Mouse (Mus musculus): Measurements from ENCODE around the gene 4930519G04Rik. TPM values are rescaled to one million over a fixed set of nuclear protein-coding genes. Genes with fewer than 3 reads are reported as not detected.

The 4930519G04Rik gene
- polyA plus RNA-seq, 1 experiment from 2014 or later: not detected

DNA sequence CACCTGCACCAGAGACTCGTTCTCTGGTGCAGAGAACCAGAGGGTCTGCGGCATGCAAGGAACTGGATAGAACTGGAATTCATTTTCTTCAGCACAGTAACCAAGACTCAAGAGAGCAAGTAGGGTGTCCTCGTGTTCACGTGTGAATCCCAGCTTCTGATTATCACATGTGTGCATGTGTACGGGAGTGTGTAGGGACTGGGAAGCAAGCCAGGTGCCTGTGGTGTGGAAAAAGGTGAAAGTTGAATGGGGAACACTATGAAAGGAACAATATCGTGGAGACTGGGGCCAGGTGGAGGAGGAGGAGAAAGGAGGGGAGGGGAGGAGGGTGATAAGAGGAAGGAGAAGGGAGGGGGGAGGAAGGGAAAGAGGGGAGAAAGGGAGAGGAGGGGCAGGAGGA, 33.3 kb downstream of the 4930519G04Rik start:
- Histone ChIP-seq H3K4me1 (replicated peaks; ENCODE audit: control insufficient read depth, insufficient read depth, low read length) (no peaks in the 10 kb centered on the region), H3K27ac (no peak overlapping the region), H3K4me2 (replicated peaks) (no peak overlapping the region), H3K9ac (no peak overlapping the region), H3K36me3 (replicated peaks; ENCODE audit: control insufficient read depth, insufficient read depth) (no peaks in the 10 kb centered on the region), H3K4me3 (replicated peaks; ENCODE audit: low read length) (no peak overlapping the region), H3K9me3 (ENCODE audit: control insufficient read depth, low read length) (no peaks in the 10 kb centered on the region), H3K27me3 (ENCODE audit: control insufficient read depth, insufficient read depth, low read length) (no peaks in the 10 kb centered on the region)
- WGBS: 89% methylated on average over 6 of the region's 6 CpGs
- ATAC-seq (ENCODE audit: low FRiP score) (no peak), DNase-seq (ENCODE audit: low spot score) (no peak)

GRCm38 (mm10) chr5:114888995-114889394, 35.5 kb downstream of the 4930519G04Rik start:
- Histone ChIP-seq H3K4me2 (replicated peaks) (no peak overlapping the region), H3K9me3 (ENCODE audit: control insufficient read depth, low read length) (no peaks in the 10 kb centered on the region), H3K4me1 (replicated peaks; ENCODE audit: control insufficient read depth, insufficient read depth, low read length) (no peaks in the 10 kb centered on the region), H3K4me3 (replicated peaks; ENCODE audit: low read length) (no peak overlapping the region), H3K36me3 (replicated peaks; ENCODE audit: control insufficient read depth, insufficient read depth) (no peaks in the 10 kb centered on the region), H3K27ac (no peak overlapping the region), H3K9ac (no peak overlapping the region), H3K27me3 (ENCODE audit: control insufficient read depth, insufficient read depth, low read length) (no peaks in the 10 kb centered on the region)
- 91% methylated on average over 2 of the region's 2 CpGs for WGBS
- no peak for ATAC-seq (ENCODE audit: low FRiP score)
- DNase-seq (ENCODE audit: low spot score): no peak

DNA sequence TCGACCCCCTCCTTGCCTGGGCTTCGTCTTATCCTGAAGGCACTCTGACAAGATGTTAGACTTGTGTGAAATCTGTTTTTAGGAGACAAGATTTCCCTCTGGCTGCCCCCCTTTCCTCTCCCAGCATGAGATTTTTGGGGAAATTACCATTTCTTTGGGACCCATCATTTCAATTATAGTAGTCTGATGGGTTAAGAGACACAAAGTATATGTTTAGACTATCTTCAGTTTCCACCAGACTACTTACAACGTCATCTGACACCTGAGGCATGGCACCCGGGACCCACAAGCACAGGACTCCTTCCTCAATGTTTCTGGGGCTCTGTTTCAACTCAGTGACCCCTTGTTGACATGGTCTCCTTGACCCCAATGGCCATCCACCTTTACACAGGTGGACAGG, 42.1 kb downstream of the 4930519G04Rik start:
- Histone ChIP-seq H3K36me3 (replicated peaks; ENCODE audit: control insufficient read depth, insufficient read depth) (no peaks in the 10 kb centered on the region), H3K9me3 (ENCODE audit: control insufficient read depth, low read length) (no peaks in the 10 kb centered on the region), H3K4me1 (replicated peaks; ENCODE audit: control insufficient read depth, insufficient read depth, low read length) (no peaks in the 10 kb centered on the region), H3K4me2 (replicated peaks) (no peak overlapping the region), H3K27ac (no peak overlapping the region), H3K9ac (no peak overlapping the region), H3K27me3 (ENCODE audit: control insufficient read depth, insufficient read depth, low read length) (no peaks in the 10 kb centered on the region), H3K4me3 (replicated peaks; ENCODE audit: low read length) (no peak overlapping the region)
- 93% methylated on average over 4 of the region's 4 CpGs for WGBS
- DNase-seq (ENCODE audit: low spot score) (no peak), ATAC-seq (ENCODE audit: low FRiP score) (no peak)

DNA sequence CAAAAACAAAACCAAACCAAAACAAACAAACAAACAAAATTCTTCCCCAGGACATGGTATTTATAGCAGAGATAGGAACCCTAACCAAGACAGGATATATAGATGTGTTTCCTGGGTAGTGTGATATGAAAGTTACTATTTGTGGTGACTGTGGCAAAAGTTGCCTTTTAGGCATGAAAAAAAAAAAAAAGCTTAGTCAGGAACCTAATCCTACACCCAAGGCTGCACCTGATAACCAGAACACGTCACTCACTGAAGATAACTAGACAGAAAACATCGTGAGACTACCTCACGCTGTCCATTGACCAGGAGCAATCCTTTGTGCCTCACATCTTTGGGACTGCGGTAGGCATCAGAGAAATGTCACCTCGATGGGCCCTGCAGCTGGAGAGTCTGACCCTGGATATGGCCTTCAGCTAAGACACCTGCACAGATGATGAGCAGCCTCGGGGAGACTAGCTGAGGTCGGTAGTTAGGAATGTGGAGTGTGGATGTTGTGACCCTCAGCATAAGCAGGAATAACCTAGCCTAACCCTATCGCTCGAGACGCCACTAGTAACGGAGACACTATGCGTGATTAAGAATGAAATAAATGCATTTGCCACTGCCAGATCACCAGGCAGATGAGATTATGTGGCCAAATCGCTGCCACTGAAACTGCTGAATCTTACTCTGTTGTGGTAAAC, 43.4 kb downstream of the 4930519G04Rik start, which contains the start of gene Oasl2:
Oasl2 (plus strand) TSS at position 249 of the 686 bp plus-strand sequence.
- no peaks in the 10 kb centered on the region for H3K4me1 ChIP-seq (replicated peaks; ENCODE audit: control insufficient read depth, insufficient read depth, low read length)
- no peaks in the 10 kb centered on the region for H3K27me3 ChIP-seq (ENCODE audit: control insufficient read depth, insufficient read depth, low read length)
- ATAC-seq (ENCODE audit: low FRiP score) (no peak), DNase-seq (ENCODE audit: low spot score) (no peak)
- 0 out of 2 replicates have a peak within 1 kb of the TSS, but pooled peaks have one; percentile 21 for H3K4me2 ChIP-seq (replicated peaks)
- no peaks in the 10 kb centered on the region for H3K36me3 ChIP-seq (replicated peaks; ENCODE audit: control insufficient read depth, insufficient read depth)
- H3K27ac ChIP-seq: no peak within 1 kb of the TSS
- WGBS: 69% methylated on average over 13 of the region's 13 CpGs
- no peak within 1 kb of the TSS for H3K4me3 ChIP-seq (replicated peaks; ENCODE audit: low read length)
- no peaks in the 10 kb centered on the region for H3K9me3 ChIP-seq (ENCODE audit: control insufficient read depth, low read length)
- no peak within 1 kb of the TSS for H3K9ac ChIP-seq

GRCm38 (mm10) chr5:114897374-114897793, 43.9 kb downstream of the 4930519G04Rik start:
- 9% methylated on average over 7 of the region's 7 CpGs for WGBS
- no peak overlapping the region for H3K4me3 ChIP-seq (replicated peaks; ENCODE audit: low read length)
- H3K36me3 ChIP-seq (replicated peaks; ENCODE audit: control insufficient read depth, insufficient read depth): no peaks in the 10 kb centered on the region
- no peak for DNase-seq (ENCODE audit: low spot score)
- no peak overlapping the region for H3K27ac ChIP-seq
- ATAC-seq (ENCODE audit: low FRiP score): no peak
- H3K27me3 ChIP-seq (ENCODE audit: control insufficient read depth, insufficient read depth, low read length): no peaks in the 10 kb centered on the region
- H3K4me2 ChIP-seq (replicated peaks): 0 out of 2 replicates have a peak overlapping the region, but pooled peaks have one; percentile 21
- H3K9me3 ChIP-seq (ENCODE audit: control insufficient read depth, low read length): no peaks in the 10 kb centered on the region
- H3K9ac ChIP-seq: no peak overlapping the region
- H3K4me1 ChIP-seq (replicated peaks; ENCODE audit: control insufficient read depth, insufficient read depth, low read length): no peaks in the 10 kb centered on the region

GRCm38 (mm10) chr5:114898857-114899256, 45.4 kb downstream of the 4930519G04Rik start:
- no peaks in the 10 kb centered on the region for H3K36me3 ChIP-seq (replicated peaks; ENCODE audit: control insufficient read depth, insufficient read depth)
- no peak overlapping the region for H3K27ac ChIP-seq
- no peak overlapping the region for H3K9ac ChIP-seq
- no peaks in the 10 kb centered on the region for H3K9me3 ChIP-seq (ENCODE audit: control insufficient read depth, low read length)
- DNase-seq (ENCODE audit: low spot score) (no peak), ATAC-seq (ENCODE audit: low FRiP score) (no peak)
- no peaks in the 10 kb centered on the region for H3K27me3 ChIP-seq (ENCODE audit: control insufficient read depth, insufficient read depth, low read length)
- H3K4me3 ChIP-seq (replicated peaks; ENCODE audit: low read length): no peak overlapping the region
- H3K4me1 ChIP-seq (replicated peaks; ENCODE audit: control insufficient read depth, insufficient read depth, low read length): no peaks in the 10 kb centered on the region
- H3K4me2 ChIP-seq (replicated peaks): no peak overlapping the region
- 84% methylated on average over 7 of the region's 7 CpGs for whole genome bisulfite sequencing

DNA sequence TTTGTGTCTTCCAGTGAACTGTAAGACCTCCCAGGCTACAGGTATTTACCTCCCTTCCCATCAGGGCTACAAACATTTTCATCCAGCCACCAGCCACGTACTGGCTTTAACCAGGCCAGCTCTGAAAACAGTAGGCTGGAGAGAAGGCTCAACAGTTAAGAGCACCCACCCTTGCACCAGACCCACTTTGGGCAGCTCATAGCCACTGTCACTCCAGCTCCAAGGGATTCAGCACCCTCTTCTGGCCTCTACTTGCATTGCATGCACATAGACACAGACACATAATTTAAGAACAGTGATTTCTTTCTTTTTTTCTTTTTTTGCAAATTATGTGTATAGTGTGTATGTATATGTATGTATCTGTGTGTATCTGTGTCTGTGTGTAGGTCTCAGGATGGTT, 48.9 kb downstream of the 4930519G04Rik start:
- WGBS: 46% methylated on average over 1 of the region's 1 CpGs
- no peaks in the 10 kb centered on the region for H3K36me3 ChIP-seq (replicated peaks; ENCODE audit: control insufficient read depth, insufficient read depth)
- no peaks in the 10 kb centered on the region for H3K4me1 ChIP-seq (replicated peaks; ENCODE audit: control insufficient read depth, insufficient read depth, low read length)
- H3K9me3 ChIP-seq (ENCODE audit: control insufficient read depth, low read length): no peaks in the 10 kb centered on the region
- no peaks in the 10 kb centered on the region for H3K27me3 ChIP-seq (ENCODE audit: control insufficient read depth, insufficient read depth, low read length)
- H3K4me3 ChIP-seq (replicated peaks; ENCODE audit: low read length): no peak overlapping the region
- DNase-seq (ENCODE audit: low spot score) (no peak), ATAC-seq (ENCODE audit: low FRiP score) (no peak)
- H3K27ac ChIP-seq: no peak overlapping the region
- H3K9ac ChIP-seq: no peak overlapping the region
- no peak overlapping the region for H3K4me2 ChIP-seq (replicated peaks)

DNA sequence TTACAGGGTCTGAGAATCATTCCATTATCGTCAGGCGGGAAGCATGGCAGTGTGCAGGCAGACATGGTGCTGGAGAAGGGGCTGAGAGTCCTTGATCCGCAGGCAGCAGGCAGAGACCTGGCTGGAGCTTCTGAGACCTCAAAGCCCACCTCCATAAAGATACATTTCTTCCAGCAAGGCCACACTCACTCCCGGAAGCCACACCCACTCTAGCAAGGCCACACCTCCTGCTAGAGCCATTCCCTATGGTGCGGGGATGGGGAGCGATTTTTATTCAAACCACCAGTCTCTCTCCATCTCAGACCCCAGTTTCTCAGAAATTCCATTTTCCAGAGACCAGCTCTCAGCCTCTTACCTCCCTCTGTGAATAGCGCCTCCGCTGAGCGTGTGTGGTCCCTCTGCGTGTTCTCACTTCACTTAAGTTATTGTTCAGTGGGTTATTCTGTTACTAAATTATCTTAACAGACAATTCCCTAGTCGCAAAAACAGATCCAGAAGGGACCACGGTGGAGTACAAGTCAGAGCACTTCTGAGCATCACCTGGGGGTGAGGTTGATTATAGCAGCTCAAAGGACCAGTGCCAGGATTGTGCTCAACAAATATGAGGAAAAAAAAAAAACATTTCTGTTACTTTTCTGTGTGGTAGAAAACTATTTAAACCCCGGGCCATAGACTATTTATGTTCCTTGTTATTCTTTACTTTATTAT, 55.3 kb downstream of the 4930519G04Rik start:
- Histone ChIP-seq H3K4me3 (replicated peaks; ENCODE audit: low read length) (no peak overlapping the region), H3K36me3 (replicated peaks; ENCODE audit: control insufficient read depth, insufficient read depth) (no peaks in the 10 kb centered on the region), H3K27me3 (ENCODE audit: control insufficient read depth, insufficient read depth, low read length) (no peaks in the 10 kb centered on the region), H3K4me1 (replicated peaks; ENCODE audit: control insufficient read depth, insufficient read depth, low read length) (no peaks in the 10 kb centered on the region), H3K4me2 (replicated peaks) (no peak overlapping the region), H3K27ac (no peak overlapping the region), H3K9me3 (ENCODE audit: control insufficient read depth, low read length) (no peaks in the 10 kb centered on the region), H3K9ac (no peak overlapping the region)
- 50% methylated on average over 13 of the region's 13 CpGs for WGBS
- ATAC-seq (ENCODE audit: low FRiP score): no peak
- DNase-seq (ENCODE audit: low spot score): no peak

GRCm38 (mm10) chr5:114913686-114914085, 60.2 kb downstream of the 4930519G04Rik start:
- Histone ChIP-seq H3K27me3 (ENCODE audit: control insufficient read depth, insufficient read depth, low read length) (no peaks in the 10 kb centered on the region), H3K4me3 (replicated peaks; ENCODE audit: low read length) (no peak overlapping the region), H3K9me3 (ENCODE audit: control insufficient read depth, low read length) (no peaks in the 10 kb centered on the region), H3K4me2 (replicated peaks) (no peak overlapping the region), H3K36me3 (replicated peaks; ENCODE audit: control insufficient read depth, insufficient read depth) (no peaks in the 10 kb centered on the region), H3K4me1 (replicated peaks; ENCODE audit: control insufficient read depth, insufficient read depth, low read length) (no peaks in the 10 kb centered on the region), H3K9ac (no peak overlapping the region), H3K27ac (no peak overlapping the region)
- 81% methylated on average over 4 of the region's 4 CpGs for WGBS
- no peak for DNase-seq (ENCODE audit: low spot score)
- ATAC-seq (ENCODE audit: low FRiP score): no peak

Measured in hindbrain, embryonic 14.5 days (tissue).